Mouse (Mus musculus) urinary bladder, postnatal 25 days (tissue): ENCODE measurements around the gene Cux2.
"Not testable (repeated sequence)": the region's sequence is repeated elsewhere in the genome, so short reads cannot be mapped to it uniquely, and the experiment has no call there.

Experiments
- DNase-seq: peaks from one replicate; pipeline ENCODE4 v3.0.0; 2022; ENCODE audit warnings: low spot score

The Cux2 gene

GRCm38 (mm10) chr5:121867963-121868362 lies 181.9 kb downstream of the Cux2 start:
- DNase-seq, result no peak

DNA sequence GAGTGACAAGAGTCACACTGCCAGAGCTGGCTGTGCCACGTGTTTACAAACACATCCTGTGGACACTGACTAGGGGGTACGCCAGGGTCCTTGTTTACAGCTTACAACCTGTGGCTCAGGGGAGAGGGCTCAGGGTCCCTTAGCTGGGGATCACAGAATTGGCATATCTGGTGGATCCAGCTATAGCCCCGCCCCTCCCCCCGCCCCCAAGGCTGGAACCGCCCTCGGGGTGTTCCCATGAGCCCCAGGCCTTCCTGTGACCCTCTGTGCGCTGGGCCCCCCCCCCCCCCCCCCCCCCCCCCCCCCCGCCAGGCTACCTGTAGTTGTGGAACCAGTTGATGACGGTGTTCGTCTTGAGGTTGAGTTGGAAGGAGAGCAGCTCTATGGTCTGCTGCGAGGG lies 185.6 kb downstream of the Cux2 start:
- DNase-seq, result no peak

GRCm38 (mm10) chr5:121861964-121862363 lies 187.9 kb downstream of the Cux2 start:
- no peak for DNase-seq

- no peak for DNase-seq
Observed at GRCm38 (mm10) chr5:121858427-121858826, 191.5 kb downstream of the Cux2 start.

GRCm38 (mm10) chr5:121856740-121857139 lies 193.2 kb downstream of the Cux2 start:
- DNase-seq, result no peak

GRCm38 (mm10) chr5:121854768-121855167 lies 195.1 kb downstream of the Cux2 start:
- DNase-seq, result no peak

DNA sequence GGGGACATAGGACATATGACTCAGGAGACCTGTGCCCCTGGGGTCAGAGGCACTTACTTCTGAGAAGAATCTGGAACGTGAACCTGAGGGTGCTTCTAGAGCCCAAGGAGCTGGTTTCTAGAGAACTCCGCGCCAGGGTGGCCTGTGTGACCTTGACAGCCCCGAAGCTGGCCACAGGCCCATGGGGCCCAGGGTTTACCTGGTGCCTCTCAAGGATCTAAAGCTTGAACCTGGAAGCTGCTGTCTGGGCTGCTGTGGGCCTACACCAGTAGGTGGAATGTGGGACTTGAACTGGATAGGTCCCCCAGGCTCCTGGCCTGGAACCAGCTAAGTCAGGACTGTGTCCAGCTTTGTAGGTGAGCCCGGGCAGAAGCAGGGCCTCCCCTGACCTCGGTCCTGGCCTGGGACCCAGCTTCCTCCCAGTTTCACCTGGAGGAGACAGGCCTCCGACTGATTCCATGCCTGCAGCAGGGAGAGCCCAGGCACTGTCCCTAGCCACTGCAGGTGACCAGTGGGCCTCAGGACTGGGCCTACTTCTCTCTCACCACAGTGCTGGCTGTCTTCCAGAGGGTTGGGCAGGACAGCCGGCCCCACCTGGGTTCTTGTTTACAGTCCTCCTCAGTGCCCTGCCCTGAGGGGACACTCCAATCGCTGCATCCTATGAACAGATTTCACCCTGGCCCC lies 196.4 kb downstream of the Cux2 start:
- DNase-seq, result no peak

GRCm38 (mm10) chr5:121849478-121850349 lies 200.2 kb downstream of the Cux2 start:
- no peak for DNase-seq

DNA sequence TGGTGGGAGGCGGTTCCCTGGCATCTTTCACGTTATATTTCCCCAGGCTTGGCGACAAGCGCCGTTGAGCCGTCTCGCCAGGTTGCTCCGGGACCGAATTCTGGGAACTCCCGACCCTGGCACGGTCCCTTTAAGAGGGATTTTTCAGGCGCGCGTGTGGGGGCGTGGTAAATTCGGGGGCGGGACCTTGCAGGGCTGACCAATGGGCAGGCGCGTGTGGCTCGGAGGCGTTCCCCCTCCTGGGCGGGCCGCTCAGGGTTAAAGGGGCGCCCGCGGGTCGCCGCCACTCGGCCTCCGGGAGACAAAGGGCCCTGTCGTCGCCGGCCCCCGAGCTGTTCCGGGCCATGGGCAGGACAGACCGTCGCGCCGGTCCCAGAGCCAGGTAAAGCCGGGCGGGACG lies 201.2 kb downstream of the Cux2 start, which contains the start of gene Pheta1:
Pheta1 (plus strand) TSS at position 242 of the 400 bp plus-strand sequence.
- DNase-seq, result peak; percentile 92

GRCm38 (mm10) chr5:121848035-121848519 lies 201.8 kb downstream of the Cux2 start:
- DNase-seq, result peak; percentile 41

- not testable (repeated sequence) for DNase-seq
Observed at GRCm38 (mm10) chr5:121847269-121847668, 202.6 kb downstream of the Cux2 start.

DNA sequence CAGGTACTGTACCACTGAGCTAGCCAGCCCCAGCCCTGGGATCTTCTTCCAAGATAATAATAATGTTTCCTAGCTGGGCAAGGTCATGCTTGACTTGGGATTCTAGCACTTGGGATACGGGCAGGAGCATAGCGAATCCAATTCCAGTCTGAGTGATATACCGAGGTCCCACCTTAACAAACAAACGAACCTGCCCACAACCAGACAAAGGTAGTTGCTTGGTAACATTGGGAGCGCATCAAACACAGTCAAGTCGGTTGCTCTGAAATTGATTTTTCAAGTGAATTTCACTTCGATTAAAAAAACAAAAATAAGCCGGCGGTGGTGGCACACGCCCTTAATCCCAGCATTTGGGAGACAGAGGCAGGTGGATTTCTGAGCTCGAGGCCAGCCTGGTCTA lies 203.6 kb downstream of the Cux2 start:
- no peak for DNase-seq

DNA sequence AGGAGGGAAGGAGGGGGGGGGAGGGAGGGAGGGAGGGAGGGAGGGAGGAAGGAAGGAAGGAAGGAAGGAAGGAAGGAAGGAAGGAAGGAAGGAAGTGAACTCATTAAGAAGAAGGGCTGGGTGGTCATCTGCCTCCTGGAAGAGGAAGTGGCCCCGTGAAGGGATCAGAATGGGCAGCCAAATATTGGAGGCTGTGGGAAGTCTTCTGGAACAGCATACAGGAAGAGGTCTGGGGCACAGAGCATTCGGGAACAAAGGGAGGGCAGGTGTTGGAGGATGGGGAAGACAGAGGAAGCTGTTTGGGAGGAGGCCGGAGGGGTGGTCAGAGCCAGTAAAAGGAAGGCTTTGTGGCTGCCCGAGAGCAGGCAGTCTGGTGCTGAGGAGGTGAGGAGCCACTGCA lies 204.5 kb downstream of the Cux2 start:
- no peak for DNase-seq

- no peak for DNase-seq
Observed at GRCm38 (mm10) chr5:121843138-121843905, 206.6 kb downstream of the Cux2 start.

- DNase-seq, result peak; percentile 88
Observed at GRCm38 (mm10) chr5:121842665-121843118, 207.2 kb downstream of the Cux2 start.

- no peak for DNase-seq
Observed at GRCm38 (mm10) chr5:121841973-121842372, 207.9 kb downstream of the Cux2 start.

DNA sequence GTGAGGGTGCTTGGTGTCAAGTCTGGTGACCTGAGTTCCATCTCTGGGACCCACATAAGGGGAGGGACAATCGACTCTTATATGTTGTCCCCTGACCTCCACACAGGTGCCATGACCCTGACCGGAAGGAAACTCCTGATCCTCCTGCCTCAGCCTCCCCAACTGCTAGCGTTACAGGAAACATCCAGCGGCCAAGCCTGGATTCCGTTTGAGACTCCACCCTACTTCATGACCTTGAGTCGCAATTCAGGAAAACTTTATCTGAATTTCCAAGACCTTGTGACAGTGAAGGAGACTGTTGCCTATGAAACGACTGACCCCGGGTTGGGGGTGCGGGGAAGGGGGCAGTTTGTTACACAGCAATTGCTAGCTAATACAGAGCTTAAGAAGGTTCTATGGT lies 208.4 kb downstream of the Cux2 start:
- no peak for DNase-seq

DNA sequence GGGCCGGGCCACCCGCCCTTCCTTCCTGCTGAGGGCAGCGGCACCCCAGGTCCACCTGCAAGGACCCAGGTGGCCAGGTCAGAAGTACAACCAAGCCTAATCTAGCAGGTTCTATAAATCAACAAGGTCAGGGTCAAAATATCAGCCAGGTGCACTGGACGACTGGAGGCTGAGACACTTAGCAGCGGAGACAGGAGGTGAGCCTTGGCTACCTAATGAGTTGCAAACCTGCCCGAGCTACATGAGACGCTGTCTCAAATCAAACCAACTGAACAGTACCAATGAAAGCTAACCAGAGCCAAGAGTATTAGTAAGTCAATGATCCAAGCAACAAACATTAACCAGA lies 210.8 kb downstream of the Cux2 start:
- DNase-seq, result no peak

GRCm38 (mm10) chr5:121838341-121839127 lies 211.4 kb downstream of the Cux2 start:
- peak; percentile 55 for DNase-seq

- DNase-seq, result peak; percentile 55
Observed at GRCm38 (mm10) chr5:121837441-121838340, 212.2 kb downstream of the Cux2 start, which contains the start of gene Sh2b3. TSS of gene Sh2b3 (minus strand) at chr5:121837646.
